Mouse (Mus musculus): ENCODE measurements around the gene Cyp2a4. TPM values are rescaled to one million over a fixed set of nuclear protein-coding genes. Genes with fewer than 3 reads are reported as not detected.
A peak's percentile ranks its signal among the peaks of the same experiment; 100 is the strongest.
"Not testable (repeated sequence)": the region's sequence is repeated elsewhere in the genome, so short reads cannot be mapped to it uniquely, and the experiment has no call there.

Gene Cyp2a4
- total RNA-seq (2021): 1 to 10 TPM in 1 of 2 experiments, under 1 TPM in 1; 0.97 to 1.6 TPM
- long read RNA-seq, experiment 1: 0 reads
- long read RNA-seq, experiment 2: 0 reads

GRCm38 (mm10) chr7:26306926-26307325 is at the start of gene Cyp2a4:
TSS of gene Cyp2a4 (plus strand) at chr7:26307169.
- DNase-seq: not testable (repeated sequence)

GRCm38 (mm10) chr7:26260034-26260433 is 46.9 kb upstream of the Cyp2a4 start, which contains the start of gene Vmn1r184:
TSS of gene Vmn1r184 (plus strand) at chr7:26260334.
- DNase-seq: not testable (repeated sequence)

GRCm38 (mm10) chr7:26303429-26304166 is 3.4 kb upstream of the Cyp2a4 start:
- not testable (repeated sequence) for DNase-seq

GRCm38 (mm10) chr7:26311786-26312185 is 4.8 kb downstream of the Cyp2a4 start:
- not testable (repeated sequence) for DNase-seq

GRCm38 (mm10) chr7:26315194-26315593 is 8.2 kb downstream of the Cyp2a4 start:
- not testable (repeated sequence) for DNase-seq

- not testable (repeated sequence) for DNase-seq
Observed at GRCm38 (mm10) chr7:26315809-26316208, 8.8 kb downstream of the Cyp2a4 start.

- DNase-seq: not testable (repeated sequence)
Observed at GRCm38 (mm10) chr7:26320361-26320760, 13.4 kb downstream of the Cyp2a4 start.

GRCm38 (mm10) chr7:26350177-26350576 is 43.2 kb downstream of the Cyp2a4 start:
- DNase-seq: peak; percentile 2

- not testable (repeated sequence) for DNase-seq
Observed at GRCm38 (mm10) chr7:26352258-26352657, 45.3 kb downstream of the Cyp2a4 start.

- DNase-seq: not testable (repeated sequence)
Observed at GRCm38 (mm10) chr7:26356719-26357118, 49.8 kb downstream of the Cyp2a4 start.

Other genes starting within 250 kb of the Cyp2a4 start
- 1 to 10 TPM; 1.8 to 2.3 TPM for gene Cyp2b13, start 245.7 kb upstream of the Cyp2a4 start, total RNA-seq (2021)
- 10 to 100 TPM; 27.5 to 46.2 TPM for gene Cyp2b9, start 133.8 kb upstream of the Cyp2a4 start, total RNA-seq (2021)
- gene Vmn1r184, start 46.8 kb upstream of the Cyp2a4 start, total RNA-seq (2021): not detected
- not detected for gene Nlrp9c, start 96.5 kb downstream of the Cyp2a4 start, total RNA-seq (2021)
- gene Nlrp4a, start 127.9 kb downstream of the Cyp2a4 start, total RNA-seq (2021): not detected
- not detected for gene Nlrp9a, start 227.9 kb downstream of the Cyp2a4 start, total RNA-seq (2021)